Mouse (Mus musculus): ENCODE measurements around the gene Ccdc17.

The Ccdc17 gene

DNA sequence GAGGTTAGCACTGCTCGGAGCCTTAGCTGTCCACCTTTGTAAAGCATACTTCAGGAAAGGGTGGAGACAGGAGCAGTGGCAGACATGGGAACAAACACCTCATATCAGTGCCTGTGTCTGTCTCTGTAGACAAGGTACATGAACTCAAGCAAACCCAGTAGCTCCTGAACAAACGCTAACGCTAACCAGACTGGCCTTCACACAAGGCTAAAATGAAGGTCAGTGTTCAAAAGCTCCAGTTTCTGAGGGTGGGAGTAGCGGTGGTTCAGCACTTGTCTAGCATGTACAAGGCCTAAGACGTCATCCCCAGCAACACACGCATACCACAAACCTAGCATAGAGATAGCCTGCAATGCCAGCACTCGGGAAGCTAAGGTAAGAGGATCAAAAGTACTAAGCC lies 49.2 kb downstream of the Ccdc17 start:
- no peak for DNase-seq (ENCODE audit: low spot score)

DNA sequence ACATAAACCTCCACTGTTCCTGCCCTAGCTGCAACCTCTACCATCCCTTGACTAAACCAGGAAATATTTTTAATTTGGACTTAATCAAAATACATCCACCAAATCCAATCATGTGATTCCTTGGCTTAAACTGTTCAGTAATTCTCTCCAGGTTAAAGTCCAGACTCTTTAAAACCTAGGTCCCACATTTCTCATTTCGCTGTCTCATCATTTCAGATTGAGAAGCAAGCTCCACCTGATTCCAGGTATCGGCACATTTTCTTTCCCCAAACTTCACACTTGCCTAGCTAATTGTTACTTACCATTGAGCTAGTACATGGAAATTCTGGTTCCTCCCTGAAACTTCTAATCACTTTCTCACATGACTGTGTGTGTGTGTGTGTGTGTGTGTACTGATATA lies 53.0 kb downstream of the Ccdc17 start:
- DNase-seq (ENCODE audit: low spot score), result no peak

Data from ovary, postnatal 14 days (tissue).